8 mouse cellular contexts compared by ENCODE assay signal in the genomic region with DNA sequence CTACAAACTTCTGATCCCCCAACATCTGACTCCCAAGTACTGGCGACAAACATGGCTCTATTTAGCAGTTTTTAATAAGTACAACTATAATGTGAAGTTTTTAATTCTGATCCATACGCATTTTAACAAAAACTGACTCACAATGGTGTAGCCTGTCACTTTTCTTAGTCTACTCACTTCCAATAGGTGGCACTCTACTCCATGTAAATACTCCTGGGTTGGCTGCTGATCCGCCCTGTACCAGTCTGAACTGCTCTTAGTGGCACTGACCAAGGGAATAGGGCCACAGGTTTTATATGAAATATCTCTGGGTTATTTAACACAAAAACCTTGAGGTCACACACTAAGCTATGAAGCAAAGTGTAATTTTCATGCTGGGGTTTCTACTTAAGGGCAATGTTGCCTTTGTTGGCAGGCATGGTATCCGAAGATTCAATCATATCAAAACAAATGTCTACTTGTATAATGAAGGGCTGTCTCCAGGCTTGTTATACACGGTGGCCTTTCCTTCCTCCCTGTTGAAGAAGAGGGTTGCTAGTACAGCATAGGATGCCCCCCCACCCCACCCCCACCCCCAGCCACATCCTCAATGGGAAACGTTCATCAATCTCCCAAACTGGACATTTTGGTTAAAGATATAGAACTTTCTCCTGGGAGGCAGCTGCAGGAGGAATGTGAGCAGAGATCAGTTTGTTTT.
DNase-seq lines count a peak whose midpoint lies in the region; ATAC-seq lines count a peak whose summit lies in the region.

No protein-coding gene starts in this region.

- 0 out of 2 replicates have a peak, but pooled peaks cover under 1% of the 10 kb centered on the region for H3K4me1 ChIP-seq in forebrain, embryonic 15.5 days
- H3K4me1 ChIP-seq in liver, embryonic 13.5 days (replicated peaks): no peaks in the 10 kb centered on the region
- no peaks in the 10 kb centered on the region for H3K4me1 ChIP-seq in neural tube, embryonic 11.5 days (ENCODE audit: control insufficient read depth, insufficient read depth, low read length)

- H3K27me3 ChIP-seq in forebrain, embryonic 15.5 days: no peaks in the 10 kb centered on the region
- H3K27me3 ChIP-seq in liver, embryonic 13.5 days: no peaks in the 10 kb centered on the region
- H3K27me3 ChIP-seq in neural tube, embryonic 11.5 days (ENCODE audit: control insufficient read depth, insufficient read depth, low read length): no peaks in the 10 kb centered on the region

- WGBS in forebrain, embryonic 15.5 days: 54% methylated on average over 6 of the region's 6 CpGs
- 39% methylated on average over 6 of the region's 6 CpGs for WGBS in liver, embryonic 13.5 days (ENCODE audit: insufficient replicate concordance)
- 55% methylated on average over 6 of the region's 6 CpGs for WGBS in neural tube, embryonic 11.5 days

- H3K9ac ChIP-seq in forebrain, embryonic 15.5 days (replicated peaks): no peak overlapping the region
- no peak overlapping the region for H3K9ac ChIP-seq in liver, embryonic 13.5 days
- no peak overlapping the region for H3K9ac ChIP-seq in neural tube, embryonic 11.5 days (ENCODE audit: low read length)

- intact Hi-C loops in left cerebral cortex, postnatal 4 days (cut with DNase I): loop anchor here (10.0 kb wide), 1 partner anchor 189 kb away; no protein-coding TSS in a partner anchor

- peak; percentile 83 for ATAC-seq in forebrain, embryonic 15.5 days (replicated peaks)
- peak; percentile 91 for ATAC-seq in inflammation-experienced regulatory T-cells, adult 6 months
- ATAC-seq in liver, embryonic 13.5 days (ENCODE audit: low read depth): 0 out of 2 replicates have a peak, but pooled peaks have one; percentile 53
- peak; percentile 61 for ATAC-seq in neural tube, embryonic 11.5 days (ENCODE audit: insufficient read depth, low FRiP score, low TSS enrichment)

- no peak overlapping the region for H3K27ac ChIP-seq in forebrain, embryonic 15.5 days (replicated peaks)
- H3K27ac ChIP-seq in liver, embryonic 13.5 days: no peak overlapping the region
- H3K27ac ChIP-seq in neural tube, embryonic 11.5 days (ENCODE audit: low read depth, low read length): no peak overlapping the region

- DNase-seq in left cerebral cortex, postnatal 4 days: peak; percentile 16
- no peak for DNase-seq in left cerebral cortex, adult 18-20 months (ENCODE audit: low spot score in 2 of 2)
- peak; percentile 72 for DNase-seq in NIH3T3 (ENCODE audit: low read depth)
- no peak for DNase-seq in liver, embryonic 13.5 days
- peak; percentile 44 for DNase-seq in neural tube, embryonic 11.5 days (ENCODE audit: low spot score)
- no peak for DNase-seq in urinary bladder, postnatal 25 days (ENCODE audit: low spot score)

- no peaks in the 10 kb centered on the region for H3K36me3 ChIP-seq in forebrain, embryonic 15.5 days
- no peaks in the 10 kb centered on the region for H3K36me3 ChIP-seq in liver, embryonic 13.5 days
- no peaks in the 10 kb centered on the region for H3K36me3 ChIP-seq in neural tube, embryonic 11.5 days (ENCODE audit: control insufficient read depth, insufficient read depth, low read length)

- no peak overlapping the region for H3K4me2 ChIP-seq in forebrain, embryonic 15.5 days (replicated peaks)
- H3K4me2 ChIP-seq in liver, embryonic 13.5 days: no peak overlapping the region
- H3K4me2 ChIP-seq in neural tube, embryonic 11.5 days (ENCODE audit: low read depth): no peak overlapping the region

- no peaks in the 10 kb centered on the region for H3K9me3 ChIP-seq in forebrain, embryonic 15.5 days
- H3K9me3 ChIP-seq in liver, embryonic 13.5 days (replicated peaks): no peaks in the 10 kb centered on the region
- no peaks in the 10 kb centered on the region for H3K9me3 ChIP-seq in neural tube, embryonic 11.5 days (ENCODE audit: control insufficient read depth, low read length)

- H3K4me3 ChIP-seq in forebrain, embryonic 15.5 days: no peak overlapping the region
- no peak overlapping the region for H3K4me3 ChIP-seq in liver, embryonic 13.5 days (replicated peaks)
- no peak overlapping the region for H3K4me3 ChIP-seq in neural tube, embryonic 11.5 days (ENCODE audit: low read depth, low read length)

Comparison
In these comparisons a context has a peak if more than half of its experiments do, and no peak if none do; other contexts are left out.
1. DNase-seq: peak in left cerebral cortex, postnatal 4 days (single experiment), NIH3T3 (single experiment) and neural tube, embryonic 11.5 days (single experiment); none in left cerebral cortex, adult 18-20 months (0 of 2), liver, embryonic 13.5 days (single experiment) and urinary bladder, postnatal 25 days (single experiment).
2. Peak in every context shown above with its lines, with median percentiles within 50 percentile points of each other: ATAC-seq.